Mouse (Mus musculus): ENCODE results near the gene Zfp74. TPM values are rescaled to one million over a fixed set of nuclear protein-coding genes. Genes with fewer than 3 reads are reported as not detected.

Zfp74 gene
- total RNA-seq, 2 experiments from 2014 or later: 8.2 to 9.2 TPM

Small RNA genes lying within 50 kb of the gene (microRNA-seq; reads per million reads assigned to microRNA genes)
- gene Mir7668: not detected

Other genes starting within 250 kb of the Zfp74 start
- gene Catsperg2, start 227.1 kb downstream of the Zfp74 start, total RNA-seq (2021): not detected
- gene Zfp84, start 185.5 kb downstream of the Zfp74 start, total RNA-seq (2021): 10 to 100 TPM; 13.4 to 14.9 TPM
- gene Zfp30, start 170.1 kb downstream of the Zfp74 start, total RNA-seq (2021): 1 to 10 TPM; 2.8 to 2.9 TPM
- 10 to 100 TPM; 15.6 to 16.0 TPM for gene Zfp790, start 138.0 kb downstream of the Zfp74 start, total RNA-seq (2021)
- 1 to 10 TPM; 1.3 to 1.4 TPM for gene Zfp940, start 100.4 kb downstream of the Zfp74 start, total RNA-seq (2021)
- 1 to 10 TPM; 5.0 to 6.3 TPM for gene Zfp420, start 94.1 kb downstream of the Zfp74 start, total RNA-seq (2021)
- 10 to 100 TPM in 1 of 2 experiments, 1 to 10 TPM in 1; 8.5 to 11.2 TPM for gene Zfp27, start 47.5 kb downstream of the Zfp74 start, total RNA-seq (2021)
- 1 to 10 TPM; 6.5 TPM for gene Zfp383, start 45.9 kb downstream of the Zfp74 start, total RNA-seq (2021)
- 10 to 100 TPM; 12.4 to 13.8 TPM for gene Zfp568, start 29.9 kb upstream of the Zfp74 start, total RNA-seq (2021)
- gene Zfp14, start 97.3 kb upstream of the Zfp74 start, total RNA-seq (2021): 1 to 10 TPM; 3.0 to 3.1 TPM
- 1 to 10 TPM; 1.7 to 2.0 TPM for gene Zfp82, start 118.8 kb upstream of the Zfp74 start, total RNA-seq (2021)
- not detected for gene Gm26920, start 136.3 kb upstream of the Zfp74 start, total RNA-seq (2021)
- gene Zfp566, start 136.4 kb upstream of the Zfp74 start, total RNA-seq (2021): 1 to 10 TPM; 1.8 to 2.8 TPM
- gene Zfp260, start 140.7 kb upstream of the Zfp74 start, total RNA-seq (2021): 10 to 100 TPM; 35.3 to 41.5 TPM
- 1 to 10 TPM; 4.2 to 5.5 TPM for gene Zfp382, start 167.9 kb upstream of the Zfp74 start, total RNA-seq (2021)
- 10 to 100 TPM; 46.2 to 57.2 TPM for gene Zfp146, start 215.7 kb upstream of the Zfp74 start, total RNA-seq (2021)
- 100 to 1,000 TPM; 329 to 440 TPM for gene Cox7a1, start 230.1 kb upstream of the Zfp74 start, total RNA-seq (2021)
- gene Capns1, start 244.7 kb upstream of the Zfp74 start, total RNA-seq (2021): 100 to 1,000 TPM; 587 to 633 TPM